Comparison of ENCODE assay signal across 19 mouse cellular contexts in genomic region chr6:134518450-134518849, GRCm38 (mm10).
"Had no signal": no experiment of that assay in that cellular context is flagged by ENCODE, and none has a peak within 500 bp of the region (broad histone marks: within the 10 kb centered on the region; RNA-seq: fewer than 3 reads in every experiment).

No protein-coding gene starts in this region.

- ATAC-seq: midbrain, embryonic 16.5 days had no signal

- H3K36me3 ChIP-seq: midbrain, embryonic 12.5 days; neural tube, embryonic 15.5 days had no signal

- DNase-seq: lung, adult 18-20 months; lung, embryonic 14.5 days; lung, postnatal 10 days; lung, postnatal 4 days; midbrain, embryonic 14.5 days; retina, postnatal 1 day; right cerebral cortex, adult 18-20 months; right cerebral cortex, postnatal 25 days; right cerebral cortex, postnatal 4 days; spleen, adult 18-20 months; thymus, adult 18-20 months; thymus, postnatal 14 days; thymus, postnatal 36 days had no signal

- H3K9me3 ChIP-seq: midbrain, embryonic 10.5 days; midbrain, embryonic 12.5 days; neural tube, embryonic 13.5 days; neural tube, embryonic 15.5 days had no signal

- H3K4me2 ChIP-seq: lung, embryonic 14.5 days; midbrain, embryonic 12.5 days; neural tube, embryonic 13.5 days; neural tube, embryonic 15.5 days had no signal

- H3K4me3 ChIP-seq: midbrain, embryonic 10.5 days; midbrain, embryonic 12.5 days; myocyte; neural tube, embryonic 13.5 days; neural tube, embryonic 15.5 days had no signal

- H3K27me3 ChIP-seq: midbrain, embryonic 12.5 days; neural tube, embryonic 13.5 days; neural tube, embryonic 15.5 days had no signal

- H3K9ac ChIP-seq: lung, embryonic 14.5 days; midbrain, embryonic 12.5 days; neural tube, embryonic 13.5 days; neural tube, embryonic 15.5 days had no signal

- H3K27ac ChIP-seq: midbrain, embryonic 10.5 days; midbrain, embryonic 12.5 days; neural tube, embryonic 13.5 days; neural tube, embryonic 15.5 days had no signal
